Comparison of ENCODE assay signal across 9 mouse cellular contexts in the genomic region with DNA sequence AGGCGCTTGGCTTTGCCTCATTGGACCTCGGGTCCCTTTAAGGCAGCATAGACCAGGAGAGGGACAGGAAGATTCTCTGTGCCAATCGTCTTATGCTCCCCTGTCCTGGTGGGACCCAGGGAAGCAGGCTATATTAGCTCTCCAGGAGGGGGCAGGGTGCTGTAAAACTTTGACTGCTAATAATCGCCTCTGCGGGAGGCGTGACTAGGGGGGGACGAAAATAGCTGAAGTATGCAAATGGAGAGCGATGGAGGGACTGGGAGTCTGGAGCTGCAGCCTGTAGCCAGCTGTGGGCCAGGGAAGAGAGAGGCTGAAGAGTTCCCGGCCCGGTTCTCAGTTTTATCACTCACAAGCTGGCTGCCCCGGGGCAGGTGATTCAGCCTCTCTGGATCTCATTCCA. TPM values are rescaled to one million over a fixed set of nuclear protein-coding genes. Genes with fewer than 3 reads are reported as not detected.
DNase-seq lines count a peak whose midpoint lies in the region; ATAC-seq lines count a peak whose summit lies in the region.
"Had no signal": no experiment of that assay in that cellular context is flagged by ENCODE, and none has a peak within 500 bp of the region (broad histone marks: within the 10 kb centered on the region; RNA-seq: fewer than 3 reads in every experiment).

No protein-coding gene starts in this region.

- peaks cover 18% of the 10 kb centered on the region; the same call in 1 of the 2 replicates for H3K4me1 ChIP-seq in kidney, embryonic 14.5 days (ENCODE audit: control insufficient read depth, insufficient read depth, low read length)
- peaks cover 37% of the 10 kb centered on the region for H3K4me1 ChIP-seq in embryonic facial prominence, embryonic 15.5 days
- peaks cover 9% of the 10 kb centered on the region for H3K4me1 ChIP-seq in intestine, embryonic 16.5 days (ENCODE audit: control insufficient read depth, insufficient read depth, low read length)
- peaks cover 43% of the 10 kb centered on the region for H3K4me1 ChIP-seq in neural tube, embryonic 12.5 days

- H3K27me3 ChIP-seq in kidney, embryonic 14.5 days (ENCODE audit: control insufficient read depth, insufficient read depth, low read length) = no peaks in the 10 kb centered on the region
- no peaks in the 10 kb centered on the region for H3K27me3 ChIP-seq in embryonic facial prominence, embryonic 15.5 days
- no peaks in the 10 kb centered on the region for H3K27me3 ChIP-seq in intestine, embryonic 16.5 days (replicated peaks; ENCODE audit: control insufficient read depth, insufficient read depth, low read length)
- 0 out of 2 replicates have a peak, but pooled peaks cover 2% of the 10 kb centered on the region for H3K27me3 ChIP-seq in neural tube, embryonic 12.5 days (replicated peaks)
- H3K27me3 ChIP-seq: Patski had no signal

- H3K9me3 ChIP-seq in kidney, embryonic 14.5 days (ENCODE audit: control insufficient read depth, low read length) = no peaks in the 10 kb centered on the region
- H3K9me3 ChIP-seq in embryonic facial prominence, embryonic 15.5 days (replicated peaks) = no peaks in the 10 kb centered on the region
- H3K9me3 ChIP-seq in intestine, embryonic 16.5 days (ENCODE audit: control insufficient read depth, low read length) = no peaks in the 10 kb centered on the region
- H3K9me3 ChIP-seq in neural tube, embryonic 12.5 days = no peaks in the 10 kb centered on the region

- no peak overlapping the region for H3K9ac ChIP-seq in kidney, embryonic 14.5 days (ENCODE audit: low read depth, low read length)
- H3K9ac ChIP-seq in embryonic facial prominence, embryonic 15.5 days = no peak overlapping the region
- peak overlapping the region; percentile 16; the same call in 1 of the 2 replicates for H3K9ac ChIP-seq in intestine, embryonic 16.5 days (ENCODE audit: low read depth, low read length)
- no peak overlapping the region for H3K9ac ChIP-seq in neural tube, embryonic 12.5 days

- no peak overlapping the region for H3K4me3 ChIP-seq in kidney, embryonic 14.5 days (ENCODE audit: low read length)
- H3K4me3 ChIP-seq in embryonic facial prominence, embryonic 15.5 days (replicated peaks) = no peak overlapping the region
- H3K4me3 ChIP-seq in intestine, embryonic 16.5 days (ENCODE audit: low read length) = no peak overlapping the region
- no peak overlapping the region for H3K4me3 ChIP-seq in neural tube, embryonic 12.5 days

- 10% methylated on average over 11 of the region's 11 CpGs for WGBS in kidney, embryonic 14.5 days
- WGBS in embryonic facial prominence, embryonic 15.5 days = 9% methylated on average over 11 of the region's 11 CpGs
- 15% methylated on average over 11 of the region's 11 CpGs for WGBS in intestine, embryonic 16.5 days
- 6% methylated on average over 11 of the region's 11 CpGs for WGBS in neural tube, embryonic 12.5 days

- H3K4me2 ChIP-seq in kidney, embryonic 14.5 days (replicated peaks; ENCODE audit: low read depth, low read length) = peak overlapping the region; percentile 30
- peak overlapping the region; percentile 29 for H3K4me2 ChIP-seq in embryonic facial prominence, embryonic 15.5 days (replicated peaks)
- H3K4me2 ChIP-seq in intestine, embryonic 16.5 days (ENCODE audit: low read depth, low read length) = peak overlapping the region; percentile 30
- H3K4me2 ChIP-seq in neural tube, embryonic 12.5 days (replicated peaks) = peak overlapping the region; percentile 38

- no peaks in the 10 kb centered on the region for H3K36me3 ChIP-seq in kidney, embryonic 14.5 days (ENCODE audit: control insufficient read depth, insufficient read depth, low read length)
- no peaks in the 10 kb centered on the region for H3K36me3 ChIP-seq in embryonic facial prominence, embryonic 15.5 days
- H3K36me3 ChIP-seq in intestine, embryonic 16.5 days (ENCODE audit: control insufficient read depth, insufficient read depth, low read length) = no peaks in the 10 kb centered on the region
- no peaks in the 10 kb centered on the region for H3K36me3 ChIP-seq in neural tube, embryonic 12.5 days

- peak; percentile 60; the same call in 1 of the 2 replicates for ATAC-seq in kidney, embryonic 14.5 days (ENCODE audit: low FRiP score, low TSS enrichment)
- no peak for ATAC-seq in embryonic facial prominence, embryonic 15.5 days (ENCODE audit: insufficient number of reproducible peaks, low FRiP score, low TSS enrichment, low read depth)
- ATAC-seq in intestine, embryonic 16.5 days = peak; percentile 45
- ATAC-seq in neural tube, embryonic 12.5 days (ENCODE audit: low FRiP score, low read depth) = no peak
- ATAC-seq: Patski had no signal

- H3K27ac ChIP-seq in kidney, embryonic 14.5 days (ENCODE audit: low read depth, low read length) = no peak overlapping the region
- H3K27ac ChIP-seq in embryonic facial prominence, embryonic 15.5 days (replicated peaks) = 0 out of 2 replicates have a peak overlapping the region, but pooled peaks have one; percentile 5
- no peak overlapping the region for H3K27ac ChIP-seq in intestine, embryonic 16.5 days (ENCODE audit: low read length)
- no peak overlapping the region for H3K27ac ChIP-seq in neural tube, embryonic 12.5 days

- no peak for DNase-seq in kidney, adult 11 months
- no peak for DNase-seq in right cerebral cortex, adult 2 months (ENCODE audit: low spot score in 2 of 2)
- DNase-seq in layer of hippocampus, adult 8-10 months (ENCODE audit: low spot score in 2 of 2) = no peak
- no peak for DNase-seq in layer of hippocampus, adult 9-11 months

RNA-seq across cellular contexts. Expression of a gene that starts 27.2 kb away (rescaled TPM):
- polyA plus RNA-seq in kidney, embryonic 14.5 days (2014; fragmentation: Nextera tagmentation; extraction: Ambion mirVana) = 15.6 and 19.5 TPM in 2 replicates
- 19.8 and 29.8 TPM in 2 replicates for polyA plus RNA-seq in embryonic facial prominence, embryonic 15.5 days (2015; fragmentation: Nextera tagmentation; extraction: Ambion mirVana)
- polyA plus RNA-seq in intestine, embryonic 16.5 days (2015; fragmentation: Nextera tagmentation; extraction: Ambion mirVana) = 4.7 and 5.5 TPM in 2 replicates
- 47.5 and 53.0 TPM in 2 replicates for polyA plus RNA-seq in neural tube, embryonic 12.5 days (2016; fragmentation: Nextera tagmentation; extraction: Ambion mirVana)
- 10 to 100 TPM; 18.4 to 22.8 (median 21.2) TPM for total RNA-seq in layer of hippocampus, adult 8-10 months (2022)

RNA-seq across cellular contexts. Expression of a gene that starts 44.0 kb away (rescaled TPM):
- 114 and 130 TPM in 2 replicates for polyA plus RNA-seq in kidney, embryonic 14.5 days (2014; fragmentation: Nextera tagmentation; extraction: Ambion mirVana)
- polyA plus RNA-seq in embryonic facial prominence, embryonic 15.5 days (2015; fragmentation: Nextera tagmentation; extraction: Ambion mirVana) = 111 and 116 TPM in 2 replicates
- polyA plus RNA-seq in intestine, embryonic 16.5 days (2015; fragmentation: Nextera tagmentation; extraction: Ambion mirVana) = 97.1 and 97.5 TPM in 2 replicates
- 135 and 138 TPM in 2 replicates for polyA plus RNA-seq in neural tube, embryonic 12.5 days (2016; fragmentation: Nextera tagmentation; extraction: Ambion mirVana)
- total RNA-seq in layer of hippocampus, adult 8-10 months (2022) = 10 to 100 TPM; 65.9 to 74.2 (median 67.9) TPM

Comparison
In these comparisons a context has a peak if more than half of its experiments do, and no peak if none do; other contexts are left out.
1. ATAC-seq: peak in kidney, embryonic 14.5 days (single experiment) and intestine, embryonic 16.5 days (single experiment); none in embryonic facial prominence, embryonic 15.5 days (single experiment) and neural tube, embryonic 12.5 days (single experiment).
2. Peak in every context shown above with its lines, with median percentiles within 50 percentile points of each other: H3K4me2 ChIP-seq.